Mouse (Mus musculus): ENCODE measurements around the gene Olfr1416.

DNA sequence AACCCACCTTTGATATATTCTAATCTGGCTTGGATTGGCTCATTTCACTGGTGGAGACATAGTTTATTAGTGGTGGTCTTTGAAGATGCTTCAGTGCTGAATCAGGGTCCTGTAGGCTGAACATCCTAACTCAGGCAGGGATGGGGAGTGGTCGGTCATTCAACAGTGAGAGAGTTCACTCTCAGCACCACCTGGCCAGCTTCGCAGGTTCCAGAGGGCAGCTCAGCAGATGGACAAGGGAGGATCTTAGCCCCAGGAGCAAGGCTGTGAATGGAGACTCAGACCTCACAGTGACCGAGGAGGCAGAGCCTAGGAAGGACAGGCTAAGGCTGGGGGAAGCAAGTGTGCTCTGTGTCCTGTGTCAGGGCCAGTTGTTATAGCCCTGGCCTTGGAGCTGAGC, 53.5 kb downstream of the Olfr1416 start:
- no peak for TF ChIP-seq JUND (conservative IDR thresholded peaks at IDR 0.05; ENCODE audit: low read depth, low read length)
- no peak for TF ChIP-seq ZMIZ1 (IDR thresholded peaks at IDR 0.05; ENCODE audit: low read depth, low read length)
- no peak for TF ChIP-seq CTCF (conservative IDR thresholded peaks at IDR 0.05 in 1 of 2, IDR thresholded peaks at IDR 0.05 in 1 of 2; ENCODE audit: low read depth in 2 of 2, low read length in 2 of 2)
- TF ChIP-seq USF1 (IDR thresholded peaks at IDR 0.05; ENCODE audit: low read depth, low read length): no peak
- TF ChIP-seq SIN3A (IDR thresholded peaks at IDR 0.05; ENCODE audit: low read length): no peak
- TF ChIP-seq RCOR1 (conservative IDR thresholded peaks at IDR 0.05; ENCODE audit: low read depth, low read length): no peak
- TF ChIP-seq PAX5 (IDR thresholded peaks at IDR 0.05; ENCODE audit: low read length): no peak
- TF ChIP-seq EP300 (IDR thresholded peaks at IDR 0.05; ENCODE audit: low read length): no peak

Data from CH12.LX (cell line).